Mouse (Mus musculus) kidney, postnatal 0 days (tissue): ENCODE measurements around the gene Gm21885. TPM values are rescaled to one million over a fixed set of nuclear protein-coding genes. Genes with fewer than 3 reads are reported as not detected.
"Not testable (repeated sequence)": the region's sequence is repeated elsewhere in the genome, so short reads cannot be mapped to it uniquely, and the experiment has no call there.

Source experiments
- ATAC-seq: fragments of 200-750 bp; cut with Nextera tagmentation; replicated peaks from 2 replicates; pipeline ENCODE4 v1.8.0; 2017; ENCODE audit warnings: low read depth, moderate number of reproducible peaks, moderate TSS enrichment, moderate library complexity; ENCODE audit not compliant: low FRiP score
- DNase-seq: peaks from one replicate; pipeline ENCODE4 v3.0.0-alpha.2; 2016; ENCODE audit warnings: low spot score
- H3K27ac ChIP-seq: fragments of 300-500 bp; sonication (generic); 2 replicates; pipeline ENCODE4 v1.5.1; 2014; ENCODE audit warnings: mild to moderate bottlenecking
- H3K27me3 ChIP-seq: fragments of 300-500 bp; sonication (generic); 2 replicates; pipeline ENCODE4 v1.6.1; 2014; ENCODE audit warnings: low read length, mixed read lengths; ENCODE audit not compliant: insufficient read depth
- H3K36me3 ChIP-seq: fragments of 300-500 bp; sonication (generic); 2 replicates; pipeline ENCODE4 v1.6.1; 2014; ENCODE audit warnings: low read length, mixed read lengths; ENCODE audit not compliant: insufficient read depth
- H3K4me1 ChIP-seq: fragments of 300-500 bp; sonication (generic); replicated peaks from 2 replicates; pipeline ENCODE4 v1.6.1; 2014; ENCODE audit warnings: antibody characterized with exemption, low read length, mixed read lengths; ENCODE audit not compliant: insufficient read depth
- H3K4me2 ChIP-seq: fragments of 300-500 bp; sonication (generic); 2 replicates; pipeline ENCODE4 v1.6.1; 2014; ENCODE audit warnings: mild to moderate bottlenecking, low read length, moderate library complexity, mixed read lengths
- H3K4me3 ChIP-seq: fragments of 300-500 bp; sonication (generic); replicated peaks from 2 replicates; pipeline ENCODE4 v1.5.1; 2014; ENCODE audit warnings: low read depth, low read length
- H3K9ac ChIP-seq: fragments of 300-500 bp; sonication (generic); 2 replicates; pipeline ENCODE4 v1.6.1; 2014; ENCODE audit warnings: low read depth, low read length
- H3K9me3 ChIP-seq: fragments of 300-500 bp; sonication (generic); replicated peaks from 2 replicates; pipeline ENCODE4 v1.6.1; 2016; ENCODE audit warnings: low read length, inconsistent platforms, mixed read lengths
- CTCF ChIP-seq: IDR thresholded peaks from 2 replicates; pipeline ENCODE4 v1.5.1; 2016; ENCODE audit warnings: antibody characterized with exemption, low read depth, mild to moderate bottlenecking, moderate library complexity
- WGBS: fragments of 180-500 bp; shearing (Covaris S2); extraction: QIAGEN DNeasy Blood & Tissue Kit; methylation state at CpG from one replicate; pipeline ENCODE4 v1.1.7; 2014; 5-methylcytosine and 5-hydroxymethylcytosine counted together
- polyA plus RNA-seq: library from polyadenylated mRNA; unstranded; fragments of >200 nt; fragmentation: Nextera tagmentation; extraction: Ambion mirVana; gene quantifications from 2 replicates; pipeline ENCODE4 v1.2.1, GENCODE M21; 2015

Gene Gm21885
- polyA plus RNA-seq, 1 experiment from 2014 or later, result 0.28 TPM

DNA sequence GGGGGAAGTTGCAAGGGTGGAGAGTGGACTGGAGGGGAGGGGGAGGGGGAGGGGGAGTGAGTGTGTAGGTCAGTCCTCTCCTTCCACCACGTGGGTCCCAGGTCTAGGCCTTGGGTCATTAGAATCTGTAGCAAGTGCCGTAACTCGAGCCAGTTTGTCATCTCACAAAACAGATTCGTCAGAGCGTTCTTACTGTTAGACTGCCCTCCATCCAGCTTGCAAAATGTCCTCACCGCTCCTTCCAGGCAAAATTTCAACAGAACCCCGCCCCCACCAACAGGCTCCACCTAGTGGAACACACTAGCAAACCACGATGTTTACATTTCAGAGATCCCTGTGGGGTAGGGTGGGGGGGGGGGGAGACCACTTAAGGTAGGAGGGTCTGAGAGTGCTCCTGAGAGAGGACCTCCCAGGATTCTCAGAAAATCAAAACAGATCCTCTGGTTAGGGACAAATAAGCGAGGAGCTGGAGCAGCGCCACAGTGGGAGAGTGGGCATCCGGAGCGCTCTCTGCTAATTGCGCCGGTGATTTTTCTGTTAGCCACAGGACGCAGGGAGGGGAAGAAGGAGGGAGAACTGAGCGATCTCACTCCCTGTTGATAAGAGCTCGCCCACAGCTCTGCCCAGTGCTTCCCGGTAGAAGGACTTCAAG is 16.4 kb upstream of the Gm21885 start:
- peak overlapping the region; percentile 67 for H3K4me2 ChIP-seq
- 1% methylated on average over 18 of the region's 18 CpGs for WGBS
- H3K9ac ChIP-seq, result peak overlapping the region; percentile 44; the same call in 1 of the 2 replicates
- no peaks in the 10 kb centered on the region for H3K36me3 ChIP-seq
- H3K4me1 ChIP-seq, result no peaks in the 10 kb centered on the region
- ATAC-seq, result peak; percentile 75
- peak overlapping the region; percentile 27; the same call in 1 of the 2 replicates for H3K27ac ChIP-seq
- DNase-seq, result peak; percentile 88
- H3K4me3 ChIP-seq, result peak overlapping the region; percentile 33
- no peaks in the 10 kb centered on the region for H3K27me3 ChIP-seq
- no peaks in the 10 kb centered on the region for H3K9me3 ChIP-seq
- TF ChIP-seq CTCF, result peak; percentile 63

DNA sequence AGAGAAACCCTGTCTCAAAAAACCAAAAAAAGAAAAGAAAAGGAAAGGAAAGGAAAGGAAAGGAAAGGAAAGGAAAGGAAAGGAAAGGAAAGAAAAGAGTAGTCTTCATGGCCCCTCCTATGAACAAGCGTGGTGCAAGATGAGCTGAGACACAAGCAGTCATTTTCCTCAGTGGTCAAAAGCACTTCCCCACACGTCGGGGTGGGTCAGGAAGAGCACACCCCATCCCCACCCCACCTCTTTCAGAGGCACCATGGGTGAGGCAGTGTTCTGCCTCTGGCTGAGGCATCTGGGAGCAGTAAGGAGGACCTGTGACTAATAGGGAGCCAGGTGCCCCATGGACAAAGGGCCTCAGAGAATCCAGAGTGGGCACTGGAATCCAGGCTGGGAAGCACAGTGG is 15.5 kb upstream of the Gm21885 start:
- H3K27ac ChIP-seq, H3K9ac ChIP-seq, H3K4me3 ChIP-seq, H3K36me3 ChIP-seq, H3K4me2 ChIP-seq, DNase-seq, H3K9me3 ChIP-seq, H3K4me1 ChIP-seq, ATAC-seq, H3K27me3 ChIP-seq: not testable (repeated sequence)
- 67% methylated on average over 3 of the region's 3 CpGs for WGBS

DNA sequence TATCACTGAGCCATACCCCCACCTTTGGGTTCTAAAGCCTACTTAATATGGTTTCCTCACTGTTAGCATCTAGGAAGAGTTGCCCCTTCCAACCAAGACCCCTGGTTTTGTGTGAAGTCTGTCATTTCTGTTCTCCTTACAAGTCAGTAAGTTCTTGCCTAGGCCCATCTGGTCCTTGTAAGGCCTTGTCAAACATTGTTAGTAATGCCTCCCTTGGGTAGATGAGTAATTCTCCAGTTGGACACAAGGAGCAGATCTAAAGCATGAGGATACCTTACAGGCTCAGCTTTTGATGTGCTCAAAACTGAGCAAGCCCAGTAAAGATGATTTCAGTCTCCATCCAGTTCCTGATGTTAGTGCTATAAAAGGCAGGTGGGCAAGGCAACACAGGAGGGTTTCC is 12.9 kb upstream of the Gm21885 start:
- no peak for ATAC-seq
- H3K4me2 ChIP-seq, result no peak overlapping the region
- no peaks in the 10 kb centered on the region for H3K36me3 ChIP-seq
- no peak for DNase-seq
- H3K27ac ChIP-seq, result no peak overlapping the region
- no peak for TF ChIP-seq CTCF
- no peaks in the 10 kb centered on the region for H3K4me1 ChIP-seq
- no peaks in the 10 kb centered on the region for H3K27me3 ChIP-seq
- no peak overlapping the region for H3K9ac ChIP-seq
- no peak overlapping the region for H3K4me3 ChIP-seq
- H3K9me3 ChIP-seq, result no peaks in the 10 kb centered on the region

DNA sequence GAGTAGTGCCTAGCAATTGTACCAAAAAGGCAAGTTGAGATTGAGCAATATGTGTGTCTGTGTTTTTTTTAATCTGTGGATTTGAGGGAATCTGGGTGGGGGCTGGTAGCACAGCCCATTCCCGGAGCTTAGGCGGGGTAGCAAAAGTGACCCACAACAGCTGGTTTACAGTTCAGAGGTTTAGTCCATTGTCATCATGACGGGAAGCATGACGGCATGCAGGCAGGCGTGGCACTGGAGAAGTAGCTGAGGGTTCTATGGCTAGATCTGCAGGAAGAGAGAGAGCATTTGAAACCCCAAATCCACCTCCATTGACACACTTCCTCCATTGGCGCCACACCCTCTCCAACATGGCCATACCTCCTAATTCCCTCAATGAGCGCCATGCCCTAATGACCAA is 11.8 kb upstream of the Gm21885 start:
- no peak overlapping the region for H3K4me3 ChIP-seq
- H3K36me3 ChIP-seq, result no peaks in the 10 kb centered on the region
- H3K9me3 ChIP-seq, result no peaks in the 10 kb centered on the region
- no peaks in the 10 kb centered on the region for H3K27me3 ChIP-seq
- no peaks in the 10 kb centered on the region for H3K4me1 ChIP-seq
- ATAC-seq (no peak), DNase-seq (no peak)
- WGBS, result 83% methylated on average over 7 of the region's 7 CpGs
- no peak overlapping the region for H3K4me2 ChIP-seq
- H3K9ac ChIP-seq, result no peak overlapping the region
- no peak overlapping the region for H3K27ac ChIP-seq
- TF ChIP-seq CTCF, result no peak

DNA sequence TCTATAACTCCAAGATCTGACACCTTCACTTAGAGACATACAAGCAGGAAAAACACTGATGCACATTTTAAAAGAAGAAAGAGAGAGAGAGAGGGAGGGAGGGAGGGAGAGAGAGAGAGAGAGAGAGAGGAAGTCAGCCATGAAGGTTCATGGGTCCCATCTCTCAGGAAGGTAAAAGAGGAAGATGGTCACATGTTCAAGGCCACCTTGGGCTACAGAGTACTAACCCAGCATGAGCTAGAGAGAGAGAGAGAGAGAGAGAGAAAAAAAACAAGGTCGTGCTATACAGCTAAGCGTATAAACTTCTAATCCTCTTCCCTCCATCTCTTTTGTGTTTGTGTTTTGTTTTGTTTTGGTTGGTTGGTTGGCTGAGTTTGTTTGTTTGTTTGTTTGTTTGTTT is 10.7 kb upstream of the Gm21885 start:
- no peak overlapping the region for H3K4me2 ChIP-seq
- 94% methylated on average over 2 of the region's 2 CpGs for WGBS
- H3K4me1 ChIP-seq, result no peaks in the 10 kb centered on the region
- no peaks in the 10 kb centered on the region for H3K36me3 ChIP-seq
- no peaks in the 10 kb centered on the region for H3K9me3 ChIP-seq
- no peak for ATAC-seq
- no peak overlapping the region for H3K4me3 ChIP-seq
- no peak overlapping the region for H3K9ac ChIP-seq
- no peaks in the 10 kb centered on the region for H3K27me3 ChIP-seq
- no peak for TF ChIP-seq CTCF
- no peak overlapping the region for H3K27ac ChIP-seq
- no peak for DNase-seq

DNA sequence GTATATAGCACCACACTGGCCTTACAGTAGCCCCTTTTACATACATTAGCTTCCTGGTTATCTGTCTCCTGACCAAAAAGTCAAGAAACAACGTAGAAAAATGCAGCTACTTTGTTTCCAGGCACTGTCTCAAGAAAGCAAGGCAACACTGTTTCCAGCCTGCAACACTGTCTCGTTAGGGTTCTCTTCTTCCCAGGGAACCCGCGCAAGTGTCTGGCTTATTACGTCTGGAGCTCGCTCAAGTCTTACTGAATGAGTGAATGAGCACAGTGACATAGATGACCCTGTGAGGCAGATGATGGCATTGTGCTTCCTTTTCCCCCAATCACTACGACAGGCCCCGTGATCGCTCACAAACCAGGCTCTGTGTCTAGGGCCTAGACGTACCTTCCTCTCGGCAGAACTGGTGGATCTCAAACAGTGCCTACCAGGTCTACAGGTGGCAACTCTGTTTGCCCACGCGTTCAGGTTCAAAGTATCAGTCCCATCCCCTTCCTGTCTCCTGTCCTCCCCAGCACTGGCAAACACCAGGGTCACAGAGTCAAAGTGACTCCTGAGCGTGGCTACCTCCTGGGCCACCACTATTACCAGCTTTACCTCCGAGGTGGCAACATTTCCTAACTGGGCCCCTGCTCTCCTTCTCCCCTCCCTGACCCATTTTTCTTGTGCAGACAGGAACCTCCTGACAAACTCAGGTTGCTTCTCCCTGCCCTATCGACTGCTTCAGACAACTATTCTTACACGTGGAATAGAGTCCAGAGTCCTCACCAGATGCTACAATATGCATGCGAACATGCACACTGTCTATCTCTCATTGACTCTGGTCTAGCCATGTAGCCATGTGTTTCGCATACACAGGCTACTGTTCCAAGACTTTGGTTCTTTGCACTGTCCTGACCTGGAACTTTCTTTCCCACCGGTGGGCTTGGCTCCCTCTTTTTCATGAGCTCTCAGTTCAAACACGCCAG is 8.4 kb upstream of the Gm21885 start:
- TF ChIP-seq CTCF, result no peak

More for the DNA sequence above, 8.4 kb upstream of the Gm21885 start:
- H3K27ac ChIP-seq, result no peak overlapping the region
- no peak for DNase-seq
- ATAC-seq, result no peak
- no peak overlapping the region for H3K4me2 ChIP-seq
- no peak overlapping the region for H3K4me3 ChIP-seq
- no peaks in the 10 kb centered on the region for H3K36me3 ChIP-seq
- 84% methylated on average over 21 of the region's 21 CpGs for WGBS
- H3K27me3 ChIP-seq, result no peaks in the 10 kb centered on the region
- no peak overlapping the region for H3K9ac ChIP-seq
- H3K9me3 ChIP-seq, result no peaks in the 10 kb centered on the region
- H3K4me1 ChIP-seq, result no peaks in the 10 kb centered on the region
